Mouse (Mus musculus): ENCODE measurements at regions not wholly inside any gene's neighbourhood (a gene's known extent, or its start where the extent isn't known, plus 50 kb on each side); places are given as distances from the start of the nearest gene placed in this dataset.

DNA sequence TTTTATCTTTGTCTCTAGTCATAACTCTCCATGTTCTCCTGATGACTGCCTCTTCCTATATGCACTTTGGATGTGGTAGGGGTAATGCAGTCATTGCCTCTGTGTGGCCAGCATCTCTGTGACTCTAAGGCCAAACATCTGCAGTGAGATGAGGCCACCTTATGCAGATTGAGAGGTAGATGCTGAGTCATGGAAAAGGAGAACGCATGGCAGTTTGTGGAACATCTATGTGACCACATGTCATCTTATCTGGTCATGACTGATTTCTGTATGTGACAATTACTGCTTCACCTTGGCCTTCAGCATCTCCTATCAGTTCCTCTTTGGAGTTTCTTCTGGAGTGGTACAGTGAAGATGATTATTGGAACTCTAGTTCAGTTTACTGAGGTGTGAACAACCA lies 319.2 kb upstream of the Klf4 start:
- 92% methylated on average over 1 of the region's 1 CpGs for WGBS
- no peaks in the 10 kb centered on the region for H3K4me1 ChIP-seq (ENCODE audit: control insufficient read depth, insufficient read depth, low read length)
- H3K27me3 ChIP-seq (ENCODE audit: control insufficient read depth, insufficient read depth, low read length): no peaks in the 10 kb centered on the region
- H3K4me2 ChIP-seq (ENCODE audit: low read depth, severe bottlenecking): no peak overlapping the region
- no peaks in the 10 kb centered on the region for H3K9me3 ChIP-seq (ENCODE audit: control insufficient read depth, low read length)
- no peak for DNase-seq (ENCODE audit: low spot score)
- no peak overlapping the region for H3K4me3 ChIP-seq (ENCODE audit: low read depth, low read length)
- H3K9ac ChIP-seq (ENCODE audit: low read length): no peak overlapping the region
- no peak for ATAC-seq (ENCODE audit: insufficient number of reproducible peaks, low FRiP score, low TSS enrichment, low read depth)
- no peak overlapping the region for H3K27ac ChIP-seq (replicated peaks; ENCODE audit: low read depth, low read length)
- H3K36me3 ChIP-seq (ENCODE audit: control insufficient read depth, insufficient read depth, low read length): no peaks in the 10 kb centered on the region

DNA sequence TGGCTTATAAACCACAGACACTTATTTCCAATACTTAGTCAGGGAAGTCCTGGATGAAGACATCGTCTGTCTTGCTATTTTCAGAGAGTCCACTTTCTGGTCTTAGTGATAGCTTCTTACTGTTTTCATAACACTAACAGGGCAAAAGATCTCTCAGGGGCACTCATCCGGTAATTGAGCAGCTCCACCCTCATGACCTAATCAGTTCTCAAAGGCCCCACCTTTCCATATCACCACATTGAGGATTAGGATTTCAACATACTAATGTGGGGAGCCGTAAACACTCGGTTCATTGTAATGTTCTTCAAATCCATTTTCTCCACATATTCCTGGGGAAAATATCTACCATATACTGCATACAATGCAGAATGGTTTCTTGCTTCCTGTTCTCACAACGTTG lies 318.8 kb upstream of the Klf4 start:
- Histone ChIP-seq H3K27ac (replicated peaks; ENCODE audit: low read depth, low read length) (no peak overlapping the region), H3K4me3 (ENCODE audit: low read depth, low read length) (no peak overlapping the region), H3K36me3 (ENCODE audit: control insufficient read depth, insufficient read depth, low read length) (no peaks in the 10 kb centered on the region), H3K9ac (ENCODE audit: low read length) (no peak overlapping the region), H3K4me1 (ENCODE audit: control insufficient read depth, insufficient read depth, low read length) (no peaks in the 10 kb centered on the region), H3K4me2 (ENCODE audit: low read depth, severe bottlenecking) (no peak overlapping the region), H3K9me3 (ENCODE audit: control insufficient read depth, low read length) (no peaks in the 10 kb centered on the region), H3K27me3 (ENCODE audit: control insufficient read depth, insufficient read depth, low read length) (no peaks in the 10 kb centered on the region)
- ATAC-seq (ENCODE audit: insufficient number of reproducible peaks, low FRiP score, low TSS enrichment, low read depth) (no peak), DNase-seq (ENCODE audit: low spot score) (no peak)
- WGBS: 88% methylated on average over 5 of the region's 5 CpGs

DNA sequence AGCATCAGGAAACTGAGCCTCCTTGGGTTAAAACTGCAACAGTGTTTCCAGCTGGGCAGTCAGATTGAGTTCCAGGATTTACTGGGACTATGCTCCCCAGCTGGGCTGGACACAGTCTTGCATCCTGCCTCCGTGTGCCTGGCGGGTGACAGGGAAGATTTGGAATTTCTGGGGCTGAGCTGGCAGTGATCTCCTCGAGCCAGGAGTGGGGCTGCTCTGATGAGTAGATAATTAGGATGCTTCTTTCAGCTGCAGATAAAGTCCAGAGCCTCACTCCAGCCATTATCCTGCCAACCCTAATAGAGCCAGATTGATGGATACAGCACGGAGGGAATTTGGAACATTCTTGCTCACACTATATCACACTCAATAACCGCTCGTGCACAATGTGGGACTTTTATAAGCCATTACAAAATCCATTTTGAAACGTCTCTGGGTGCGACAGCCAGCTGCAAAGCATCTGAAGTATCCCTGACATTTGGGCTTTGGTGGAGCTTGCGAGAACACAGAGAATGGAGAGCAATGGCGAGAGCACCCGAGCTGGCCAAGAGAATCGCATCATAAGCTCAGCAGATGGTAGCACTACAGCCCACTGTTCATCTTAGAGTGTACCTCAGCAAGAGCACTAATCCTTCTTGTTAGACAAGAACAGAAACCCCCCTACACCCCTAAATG lies 311.6 kb upstream of the Klf4 start:
- ATAC-seq (ENCODE audit: insufficient number of reproducible peaks, low FRiP score, low TSS enrichment, low read depth): no peak
- no peak overlapping the region for H3K4me2 ChIP-seq (ENCODE audit: low read depth, severe bottlenecking)
- H3K27ac ChIP-seq (replicated peaks; ENCODE audit: low read depth, low read length): no peak overlapping the region

DNA sequence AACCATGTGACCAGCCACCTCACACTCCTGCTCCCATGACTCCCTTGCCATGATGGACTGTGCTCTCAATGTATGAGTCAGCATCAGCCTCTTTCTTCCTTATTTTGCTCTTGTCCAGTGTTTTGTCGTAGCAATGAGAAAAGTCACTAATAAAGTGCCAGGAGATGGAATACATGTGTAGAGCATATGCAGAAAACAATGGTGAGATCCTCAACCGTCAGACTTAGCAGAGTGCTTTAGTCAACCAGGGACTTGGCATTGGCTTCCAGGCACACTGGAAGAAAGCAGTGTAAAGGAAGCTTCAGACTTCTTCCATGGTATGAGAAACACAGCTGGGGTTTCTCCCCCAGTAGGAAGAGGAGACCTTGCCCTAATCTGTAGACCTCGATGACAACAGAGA lies 306.3 kb upstream of the Klf4 start:
- no peak overlapping the region for H3K9ac ChIP-seq (ENCODE audit: low read length)
- no peak for DNase-seq (ENCODE audit: low spot score)
- no peak overlapping the region for H3K4me3 ChIP-seq (ENCODE audit: low read depth, low read length)
- no peak overlapping the region for H3K4me2 ChIP-seq (ENCODE audit: low read depth, severe bottlenecking)
- WGBS: 79% methylated on average over 3 of the region's 3 CpGs
- ATAC-seq (ENCODE audit: insufficient number of reproducible peaks, low FRiP score, low TSS enrichment, low read depth): no peak
- no peaks in the 10 kb centered on the region for H3K9me3 ChIP-seq (ENCODE audit: control insufficient read depth, low read length)
- H3K4me1 ChIP-seq (ENCODE audit: control insufficient read depth, insufficient read depth, low read length): no peaks in the 10 kb centered on the region
- H3K36me3 ChIP-seq (ENCODE audit: control insufficient read depth, insufficient read depth, low read length): no peaks in the 10 kb centered on the region
- no peak overlapping the region for H3K27ac ChIP-seq (replicated peaks; ENCODE audit: low read depth, low read length)
- no peaks in the 10 kb centered on the region for H3K27me3 ChIP-seq (ENCODE audit: control insufficient read depth, insufficient read depth, low read length)

More for the DNA sequence above, 311.6 kb upstream of the Klf4 start:
- no peak overlapping the region for H3K4me3 ChIP-seq (ENCODE audit: low read depth, low read length)
- H3K9me3 ChIP-seq (ENCODE audit: control insufficient read depth, low read length): no peaks in the 10 kb centered on the region
- H3K9ac ChIP-seq (ENCODE audit: low read length): no peak overlapping the region
- DNase-seq (ENCODE audit: low spot score): no peak
- WGBS: 32% methylated on average over 12 of the region's 12 CpGs
- H3K36me3 ChIP-seq (ENCODE audit: control insufficient read depth, insufficient read depth, low read length): no peaks in the 10 kb centered on the region
- no peaks in the 10 kb centered on the region for H3K27me3 ChIP-seq (ENCODE audit: control insufficient read depth, insufficient read depth, low read length)
- no peaks in the 10 kb centered on the region for H3K4me1 ChIP-seq (ENCODE audit: control insufficient read depth, insufficient read depth, low read length)

DNA sequence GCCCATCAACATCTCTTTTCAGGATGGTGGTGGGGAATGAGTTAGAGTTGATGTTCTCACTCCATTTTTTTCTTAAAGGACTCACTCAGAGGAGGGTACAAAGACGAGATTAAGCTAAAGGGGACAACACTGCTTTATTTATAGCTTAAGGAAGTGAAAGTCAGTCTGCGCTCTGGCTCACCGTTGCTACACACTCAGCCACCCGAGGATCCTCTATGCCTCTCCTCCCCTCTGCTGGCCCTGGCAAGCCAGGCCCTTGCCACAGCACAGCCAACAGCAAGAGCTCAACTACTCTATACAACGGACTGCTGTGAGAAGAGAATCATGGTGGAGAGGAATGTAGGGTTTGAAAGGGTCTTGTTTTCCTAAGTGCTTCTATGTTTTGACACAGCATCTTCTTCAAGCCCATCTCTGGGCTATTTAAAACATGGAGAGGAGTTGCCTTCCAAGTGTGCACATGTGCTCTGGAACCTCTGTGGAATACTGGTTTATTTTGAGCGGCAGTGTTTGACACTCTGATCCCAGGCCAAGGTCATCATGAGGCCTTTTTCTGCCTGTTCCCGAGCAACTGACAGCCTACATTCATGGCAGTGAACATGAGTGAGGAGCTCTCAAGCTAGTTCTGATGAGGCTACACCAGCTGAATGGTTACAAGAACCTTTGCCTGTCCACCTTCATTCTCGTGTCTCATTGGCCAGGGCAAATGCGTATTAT lies 291.9 kb upstream of the Klf4 start:
- Histone ChIP-seq H3K9me3 (ENCODE audit: control insufficient read depth, low read length) (no peaks in the 10 kb centered on the region), H3K4me2 (ENCODE audit: low read depth, severe bottlenecking) (no peak overlapping the region), H3K27me3 (ENCODE audit: control insufficient read depth, insufficient read depth, low read length) (no peaks in the 10 kb centered on the region), H3K9ac (ENCODE audit: low read length) (no peak overlapping the region), H3K4me1 (ENCODE audit: control insufficient read depth, insufficient read depth, low read length) (no peaks in the 10 kb centered on the region), H3K4me3 (ENCODE audit: low read depth, low read length) (no peak overlapping the region), H3K36me3 (ENCODE audit: control insufficient read depth, insufficient read depth, low read length) (no peaks in the 10 kb centered on the region), H3K27ac (replicated peaks; ENCODE audit: low read depth, low read length) (no peak overlapping the region)
- no peak for ATAC-seq (ENCODE audit: insufficient number of reproducible peaks, low FRiP score, low TSS enrichment, low read depth)
- 84% methylated on average over 9 of the region's 9 CpGs for WGBS
- DNase-seq (ENCODE audit: low spot score): no peak

DNA sequence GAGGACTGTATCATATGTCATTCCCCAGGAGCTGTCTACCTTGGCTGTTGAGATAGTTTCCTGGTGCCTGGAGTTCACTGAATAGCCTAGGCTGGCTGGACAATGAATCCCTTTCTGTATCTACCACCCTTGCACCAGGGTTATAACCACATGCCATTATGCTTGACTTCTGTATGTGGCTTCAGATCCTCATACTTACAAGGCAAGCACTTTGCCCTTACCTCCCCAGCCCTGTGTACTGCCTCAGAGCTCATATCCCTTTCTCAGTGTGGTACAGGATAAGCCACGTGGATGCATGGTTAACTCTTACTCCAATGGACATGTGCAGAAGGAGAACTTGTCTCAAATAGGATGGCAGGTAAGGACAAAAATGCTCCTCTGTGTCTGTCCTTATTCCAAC lies 291.3 kb upstream of the Klf4 start:
- ATAC-seq (ENCODE audit: insufficient number of reproducible peaks, low FRiP score, low TSS enrichment, low read depth) (no peak), DNase-seq (ENCODE audit: low spot score) (no peak)
- Histone ChIP-seq H3K4me1 (ENCODE audit: control insufficient read depth, insufficient read depth, low read length) (no peaks in the 10 kb centered on the region), H3K9me3 (ENCODE audit: control insufficient read depth, low read length) (no peaks in the 10 kb centered on the region), H3K9ac (ENCODE audit: low read length) (no peak overlapping the region), H3K27ac (replicated peaks; ENCODE audit: low read depth, low read length) (no peak overlapping the region), H3K36me3 (ENCODE audit: control insufficient read depth, insufficient read depth, low read length) (no peaks in the 10 kb centered on the region), H3K4me3 (ENCODE audit: low read depth, low read length) (no peak overlapping the region), H3K4me2 (ENCODE audit: low read depth, severe bottlenecking) (no peak overlapping the region), H3K27me3 (ENCODE audit: control insufficient read depth, insufficient read depth, low read length) (no peaks in the 10 kb centered on the region)
- 86% methylated on average over 1 of the region's 1 CpGs for WGBS

DNA sequence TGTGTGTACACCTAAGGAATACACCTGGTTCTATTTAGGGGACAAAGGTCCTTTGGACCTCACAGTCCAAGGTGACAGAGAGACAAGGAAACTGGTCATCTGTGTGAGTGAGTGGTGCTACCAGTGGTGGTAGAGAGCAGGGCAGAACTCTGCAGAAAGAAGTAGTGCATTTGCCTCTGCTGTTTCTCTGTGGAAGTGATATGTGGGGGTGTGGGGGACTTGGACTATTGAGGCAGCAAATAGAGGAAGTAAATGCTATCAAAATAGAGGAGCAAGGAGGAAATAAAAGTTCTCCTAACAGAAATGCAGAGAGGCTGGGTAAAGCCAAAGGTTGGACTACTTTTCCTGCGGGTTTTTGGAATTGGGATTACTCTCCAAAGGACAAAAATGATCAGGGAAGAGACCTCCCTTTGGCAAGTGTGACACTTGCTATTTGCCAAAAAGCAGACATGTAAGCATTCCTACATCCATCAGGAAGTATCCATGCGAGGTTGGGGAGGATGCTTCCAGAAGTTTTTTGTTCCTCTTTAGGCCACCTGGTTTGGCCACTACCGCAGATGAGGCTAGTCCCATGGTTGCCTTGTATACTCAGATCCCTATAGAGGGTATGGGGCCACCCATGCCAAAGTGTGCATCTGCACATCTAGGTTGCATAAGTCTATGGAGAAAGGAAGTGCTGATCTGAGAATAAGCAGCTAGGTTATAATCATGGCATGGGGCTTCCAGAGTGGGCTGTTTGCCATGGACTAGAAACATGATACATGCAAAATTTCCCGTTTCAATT lies 285.0 kb upstream of the Klf4 start:
- H3K36me3 ChIP-seq (ENCODE audit: control insufficient read depth, insufficient read depth, low read length): no peaks in the 10 kb centered on the region
- no peaks in the 10 kb centered on the region for H3K9me3 ChIP-seq (ENCODE audit: control insufficient read depth, low read length)
- H3K9ac ChIP-seq (ENCODE audit: low read length): no peak overlapping the region
- DNase-seq (ENCODE audit: low spot score) (no peak), ATAC-seq (ENCODE audit: insufficient number of reproducible peaks, low FRiP score, low TSS enrichment, low read depth) (no peak)
- no peak overlapping the region for H3K4me3 ChIP-seq (ENCODE audit: low read depth, low read length)
- 94% methylated on average over 4 of the region's 4 CpGs for WGBS
- no peaks in the 10 kb centered on the region for H3K4me1 ChIP-seq (ENCODE audit: control insufficient read depth, insufficient read depth, low read length)
- no peak overlapping the region for H3K4me2 ChIP-seq (ENCODE audit: low read depth, severe bottlenecking)
- no peaks in the 10 kb centered on the region for H3K27me3 ChIP-seq (ENCODE audit: control insufficient read depth, insufficient read depth, low read length)
- H3K27ac ChIP-seq (replicated peaks; ENCODE audit: low read depth, low read length): no peak overlapping the region

DNA sequence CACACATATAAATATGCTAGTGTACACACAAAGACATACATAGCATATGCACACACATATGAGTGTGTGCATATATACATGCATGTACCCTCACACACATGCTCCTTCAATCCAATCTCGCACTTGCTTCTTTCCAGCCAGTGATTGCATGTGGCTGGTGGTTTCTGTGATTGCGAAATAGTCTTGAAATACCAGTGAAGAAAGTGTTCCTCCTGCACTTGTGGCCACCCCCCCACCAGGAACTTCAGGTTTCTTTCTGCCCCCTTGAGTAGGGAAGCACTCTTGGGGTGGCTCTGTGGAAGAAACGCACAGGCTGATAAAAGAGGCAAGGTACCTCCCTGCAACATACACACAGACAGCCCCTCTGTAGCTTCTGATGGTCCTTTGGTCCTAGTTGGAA lies 283.6 kb upstream of the Klf4 start:
- Histone ChIP-seq H3K4me3 (ENCODE audit: low read depth, low read length) (no peak overlapping the region), H3K27ac (replicated peaks; ENCODE audit: low read depth, low read length) (no peak overlapping the region), H3K27me3 (ENCODE audit: control insufficient read depth, insufficient read depth, low read length) (no peaks in the 10 kb centered on the region), H3K36me3 (ENCODE audit: control insufficient read depth, insufficient read depth, low read length) (no peaks in the 10 kb centered on the region), H3K9me3 (ENCODE audit: control insufficient read depth, low read length) (no peaks in the 10 kb centered on the region), H3K4me1 (ENCODE audit: control insufficient read depth, insufficient read depth, low read length) (no peaks in the 10 kb centered on the region), H3K4me2 (ENCODE audit: low read depth, severe bottlenecking) (no peak overlapping the region), H3K9ac (ENCODE audit: low read length) (no peak overlapping the region)
- ATAC-seq (ENCODE audit: insufficient number of reproducible peaks, low FRiP score, low TSS enrichment, low read depth): no peak
- no peak for DNase-seq (ENCODE audit: low spot score)
- 94% methylated on average over 3 of the region's 3 CpGs for WGBS

Data from limb, embryonic 11.5 days (tissue).